Mouse (Mus musculus) brain, embryonic 14.5 days (tissue): ENCODE data around the gene Tspan4.

Source experiments
- CTCF ChIP-seq: fragments of 200-500 bp; IDR thresholded peaks from 2 replicates; pipeline ENCODE4 v1.5.1; 2012; ENCODE audit warnings: inconsistent platforms, mild to moderate bottlenecking, moderate library complexity, borderline replicate concordance; ENCODE audit not compliant: insufficient read depth, insufficient read length; ENCODE audit errors: extremely low read depth
- POLR2A ChIP-seq: fragments of 200-500 bp; IDR thresholded peaks from 2 replicates; pipeline ENCODE4 v1.6.1; 2012; ENCODE audit warnings: mild to moderate bottlenecking, inconsistent platforms, borderline replicate concordance; ENCODE audit not compliant: poor library complexity, insufficient read depth, insufficient read length, severe bottlenecking; ENCODE audit errors: extremely low read depth

DNA sequence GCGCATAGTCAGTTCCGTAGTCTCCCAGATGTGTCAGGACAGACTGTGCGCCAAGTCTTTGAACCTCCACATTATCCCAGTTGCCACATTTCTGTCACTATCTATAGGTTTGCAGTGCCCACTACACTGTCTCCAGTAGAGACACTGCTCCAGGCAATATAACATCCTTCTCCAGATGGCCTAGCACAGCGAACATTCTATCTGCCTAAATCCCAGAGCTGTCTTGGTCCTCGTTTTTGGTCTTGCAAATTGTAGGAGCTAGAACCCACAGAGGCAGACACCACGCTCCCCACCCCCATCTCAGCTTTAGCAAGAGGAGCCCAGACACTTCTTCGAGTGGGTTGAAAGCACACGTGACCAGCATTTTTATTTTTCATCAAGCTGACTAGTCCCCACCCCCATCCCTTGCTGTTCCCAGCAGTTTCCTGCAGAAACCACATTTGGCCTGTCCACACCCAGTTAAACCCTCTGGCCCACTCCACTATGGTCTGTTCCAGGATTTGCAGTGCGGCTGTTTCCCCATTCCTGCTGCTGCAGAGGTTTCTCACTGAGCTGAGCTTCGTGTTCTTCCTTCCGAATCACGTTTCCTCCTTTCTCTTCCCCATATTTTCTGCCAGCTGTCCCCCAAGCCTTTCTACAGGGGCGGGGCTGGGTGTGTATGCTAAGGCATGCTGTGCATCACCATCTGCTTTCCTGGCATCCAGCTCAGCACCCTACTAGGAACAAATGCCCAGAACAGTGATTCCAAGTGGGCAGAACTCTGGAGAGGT lies 65.5 kb downstream of the Tspan4 start:
- TF ChIP-seq CTCF (no peak), POLR2A (no peak)
